Mouse (Mus musculus) layer of hippocampus, adult 18-20 months (tissue): ENCODE results near the gene Mlana. TPM values are rescaled to one million over a fixed set of nuclear protein-coding genes. Genes with fewer than 3 reads are reported as not detected.
A peak's percentile ranks its signal among the peaks of the same experiment; 100 is the strongest.

Experiments used
- DNase-seq, 2 experiments: peaks; one replicate each; pipeline ENCODE4 v3.0.0; 2022; ENCODE audit warnings: low spot score in 2 of 2
- long read RNA-seq: library from polyadenylated mRNA; stranded (forward); transcript quantifications from one replicate; pipeline ENCODE4 v2.0.0, GENCODE M21; 2021
- total RNA-seq, 2 experiments: library from RNA; stranded (reverse); gene quantifications; 2 replicates each; pipeline ENCODE4 v1.2.3; 2021

The Mlana gene
- total RNA-seq, result under 1 TPM in 1 of 2 experiments, not detected in 1; 0.63 TPM
- long read RNA-seq, result 0 reads

DNA sequence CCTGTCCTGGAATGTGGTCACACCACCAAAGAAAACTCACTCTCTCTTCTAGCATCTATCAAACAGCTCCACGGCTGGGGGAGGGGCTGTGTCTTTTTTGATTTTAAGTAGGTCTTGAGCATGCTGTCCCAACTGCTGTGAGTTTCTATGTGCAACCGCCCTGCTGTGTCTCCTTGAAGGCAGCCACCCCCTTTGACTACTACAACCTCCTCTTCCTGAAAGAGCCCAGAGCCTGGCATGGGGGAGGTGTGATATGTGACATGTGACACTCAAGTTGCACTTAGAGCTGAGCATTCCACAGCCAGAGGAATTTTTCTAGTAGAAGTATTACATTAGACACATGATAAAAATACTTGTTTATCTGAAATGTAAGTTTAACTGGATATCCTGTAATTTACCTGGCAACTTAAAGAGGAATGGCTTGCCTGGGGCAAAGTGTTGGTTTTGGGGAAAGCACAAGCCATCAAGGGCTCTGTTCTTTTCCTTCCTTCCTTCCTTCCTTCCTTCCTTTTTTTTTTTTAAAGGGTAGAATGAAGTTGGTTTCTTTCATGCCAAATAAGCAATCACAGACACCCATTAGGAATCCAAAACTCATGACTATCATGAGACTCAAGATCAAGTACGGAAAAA, at the start of gene Mlana:
TSS of gene Mlana (plus strand) at position 580 of the 630 bp plus-strand sequence.
- DNase-seq, result no peak

DNA sequence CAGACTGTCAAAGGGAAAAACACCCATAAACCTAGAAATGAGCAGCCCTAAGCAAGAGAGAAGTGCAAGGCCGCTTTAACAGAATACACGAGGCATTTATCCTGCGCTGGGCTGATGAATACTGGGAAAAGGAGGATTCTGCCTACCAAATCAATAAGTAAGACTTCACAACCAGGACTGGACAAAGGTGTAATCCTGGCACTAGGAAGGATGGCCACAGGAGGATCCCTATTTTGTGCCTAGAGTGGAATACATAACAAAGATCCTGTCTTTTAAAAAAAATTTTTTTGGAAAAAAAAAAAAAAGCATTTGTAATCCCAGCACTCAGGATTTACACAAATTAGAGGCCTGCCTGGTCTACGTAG, 49.1 kb upstream of the Mlana start:
- no peak for DNase-seq

DNA sequence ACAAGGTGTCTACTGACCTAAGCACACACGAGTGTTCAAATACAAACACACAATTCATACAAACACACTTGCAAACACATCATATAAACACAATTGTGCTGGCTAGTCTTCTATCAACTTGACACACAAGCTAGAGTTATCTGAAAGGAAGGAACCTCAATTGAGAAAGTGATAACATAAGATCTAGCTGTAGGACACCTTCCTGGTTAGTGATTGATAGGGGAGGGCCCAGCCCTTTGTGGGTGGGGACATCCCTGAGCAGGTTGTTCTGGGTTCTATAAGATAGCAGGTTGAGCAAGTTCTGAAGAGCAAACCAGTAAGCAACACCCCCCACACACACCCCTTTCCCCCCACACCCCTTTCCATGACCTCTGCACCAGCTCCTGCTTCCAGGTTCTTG, 47.9 kb upstream of the Mlana start:
- no peak for DNase-seq

DNA sequence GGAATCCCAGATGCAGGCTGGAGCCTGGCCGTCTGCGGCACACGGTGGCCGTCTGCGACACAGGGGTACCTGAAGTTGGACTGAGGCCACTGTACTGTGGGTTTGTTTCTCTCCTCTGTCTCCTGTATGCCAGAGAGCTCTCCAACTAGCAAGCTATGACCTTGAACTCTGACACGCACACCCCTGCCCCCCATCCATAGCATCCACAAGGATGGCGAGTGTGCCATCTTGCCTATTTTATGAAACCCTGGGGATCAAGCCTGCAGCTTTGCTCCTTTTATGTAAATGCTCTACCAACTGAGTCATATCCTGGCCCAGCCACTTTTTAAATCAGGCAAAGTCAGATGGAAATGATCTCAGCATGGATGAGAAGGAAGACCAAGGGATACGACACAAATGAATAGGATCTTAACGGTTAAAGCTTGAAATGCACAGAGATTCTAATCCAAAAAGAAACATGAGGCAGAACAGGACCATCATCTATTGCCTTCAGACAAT, 43.8 kb upstream of the Mlana start:
- no peak for DNase-seq

DNA sequence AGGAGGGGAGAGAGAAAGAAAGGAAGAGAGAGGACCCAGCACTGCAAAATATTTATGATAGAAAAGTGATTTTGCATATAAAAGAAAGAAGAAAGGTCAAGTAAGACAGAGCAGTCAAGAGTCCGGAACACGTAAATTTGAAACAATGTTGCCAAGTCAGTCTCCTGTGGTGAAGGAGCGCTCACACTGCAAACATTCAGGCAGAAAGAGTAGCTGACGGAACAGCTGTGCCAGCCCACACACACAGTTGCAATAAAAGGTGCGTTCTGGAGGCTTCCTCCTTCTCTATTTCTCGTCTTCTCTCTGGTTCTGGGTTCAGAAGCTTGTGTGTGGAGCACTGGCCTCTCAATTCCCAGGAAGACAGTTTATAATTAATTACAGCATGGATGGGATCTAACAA, 42.5 kb upstream of the Mlana start:
- no peak for DNase-seq

DNA sequence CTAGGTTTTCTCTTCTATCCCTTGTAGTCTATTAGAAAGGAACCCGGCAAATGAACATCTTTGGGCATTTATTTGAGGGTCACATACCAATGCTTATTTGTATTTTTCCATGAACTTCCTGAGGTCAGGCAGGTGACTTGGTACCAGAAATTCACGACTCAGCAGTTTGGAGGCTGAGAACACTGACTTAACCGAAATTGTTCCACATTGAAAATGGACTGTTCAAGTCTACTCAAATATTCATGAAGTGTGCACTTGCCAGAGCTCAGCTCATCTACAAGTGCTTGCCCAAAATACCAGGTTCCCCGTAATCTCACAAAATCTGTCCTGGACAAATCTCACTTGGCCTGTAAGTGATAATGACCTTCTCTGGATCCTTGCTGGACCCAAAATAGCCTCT, 41.6 kb upstream of the Mlana start:
- no peak for DNase-seq

DNA sequence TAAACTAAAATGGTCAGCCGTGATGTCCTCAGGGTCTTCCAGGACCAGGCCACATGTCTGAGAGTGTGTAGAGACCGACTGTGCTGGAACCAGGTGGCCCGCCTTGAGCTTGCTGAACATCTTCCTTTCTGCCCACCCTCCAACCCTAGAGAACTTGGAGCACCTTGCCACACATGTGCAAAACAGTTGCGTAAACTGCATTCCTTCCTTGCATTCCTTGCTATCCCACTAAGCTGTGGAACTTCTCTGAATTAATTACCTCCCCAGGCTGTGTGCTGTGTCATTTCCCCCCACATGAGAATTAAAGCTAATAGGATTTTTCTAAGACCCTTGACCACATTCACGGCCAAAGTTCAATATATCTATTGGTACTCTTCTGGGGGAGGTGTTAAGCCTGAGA, 41.0 kb upstream of the Mlana start:
- DNase-seq, result no peak

DNA sequence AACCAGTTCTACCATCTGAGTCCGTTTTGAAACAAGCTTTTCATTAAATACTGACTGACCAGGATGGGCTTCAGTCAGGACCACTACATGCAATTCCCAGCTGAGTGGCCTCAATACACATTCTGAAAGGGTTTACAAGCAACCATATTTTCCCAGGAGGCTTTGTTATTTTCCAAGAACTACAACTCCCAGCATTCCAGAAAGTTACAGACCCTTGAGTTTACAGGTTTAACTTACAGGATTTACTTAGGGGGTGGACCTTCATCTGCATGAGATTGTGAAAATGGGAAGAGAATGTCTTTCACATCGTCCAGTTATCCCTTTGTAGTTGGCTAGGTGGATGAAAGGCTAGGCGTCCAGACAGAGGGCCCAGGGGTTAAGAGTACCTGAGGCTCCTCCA, 40.6 kb upstream of the Mlana start:
- no peak for DNase-seq

DNA sequence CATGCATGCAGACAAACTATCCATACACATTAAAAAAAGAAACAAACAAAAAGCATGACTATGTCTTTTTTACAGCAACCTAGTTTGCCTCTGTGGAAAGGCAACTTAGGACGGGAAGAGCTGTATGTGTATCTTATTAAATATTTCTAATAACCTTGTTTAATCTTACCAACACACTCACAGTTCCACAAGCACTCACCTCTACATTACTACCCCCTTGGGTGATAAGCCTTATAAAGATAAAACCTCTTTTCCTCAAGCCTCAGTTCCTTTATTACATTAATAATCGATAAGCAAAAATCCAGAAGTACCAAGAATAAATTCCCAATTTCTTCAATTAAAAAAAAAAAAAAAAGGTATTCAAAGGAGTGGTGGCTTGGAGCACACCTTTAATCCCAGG, 40.1 kb upstream of the Mlana start:
- DNase-seq, result no peak

DNA sequence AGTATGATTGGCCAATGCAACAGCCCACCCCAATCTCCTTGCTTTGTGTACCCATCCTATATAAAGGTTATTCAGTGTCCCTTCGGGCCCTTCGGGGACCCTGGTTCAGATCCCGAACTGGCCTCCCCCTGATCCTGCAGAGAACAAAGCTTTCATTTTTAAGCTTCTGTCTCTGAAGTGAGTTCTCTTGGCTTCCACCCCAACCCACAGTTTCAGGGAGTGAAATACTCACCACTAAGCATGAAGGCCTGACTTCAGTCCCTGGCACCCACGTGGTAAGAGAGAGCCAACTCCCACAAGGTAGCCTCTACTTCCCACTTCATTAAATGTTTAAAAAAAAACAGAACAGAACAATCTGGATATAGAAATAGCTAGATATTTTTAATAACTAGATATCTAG, 38.8 kb upstream of the Mlana start:
- no peak for DNase-seq

DNA sequence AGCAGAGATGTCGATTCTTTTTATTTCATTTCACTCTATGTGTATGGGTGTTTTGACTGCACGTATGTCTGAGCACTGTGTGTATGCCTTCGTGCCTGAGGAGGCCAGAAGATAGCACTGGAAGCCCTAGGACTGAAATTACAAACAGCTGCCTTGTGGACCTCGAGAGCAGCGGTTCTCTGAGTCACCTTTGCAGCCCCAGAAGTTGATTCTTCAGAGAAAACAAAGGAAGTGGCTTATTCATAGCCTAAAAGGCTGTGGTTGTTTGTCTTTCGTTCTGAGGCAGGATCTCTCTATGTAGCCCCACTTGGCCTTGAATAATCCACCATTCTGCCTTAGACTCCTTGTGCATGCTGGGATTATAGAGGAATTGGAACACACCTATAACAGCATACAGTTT, 37.9 kb upstream of the Mlana start:
- no peak for DNase-seq

DNA sequence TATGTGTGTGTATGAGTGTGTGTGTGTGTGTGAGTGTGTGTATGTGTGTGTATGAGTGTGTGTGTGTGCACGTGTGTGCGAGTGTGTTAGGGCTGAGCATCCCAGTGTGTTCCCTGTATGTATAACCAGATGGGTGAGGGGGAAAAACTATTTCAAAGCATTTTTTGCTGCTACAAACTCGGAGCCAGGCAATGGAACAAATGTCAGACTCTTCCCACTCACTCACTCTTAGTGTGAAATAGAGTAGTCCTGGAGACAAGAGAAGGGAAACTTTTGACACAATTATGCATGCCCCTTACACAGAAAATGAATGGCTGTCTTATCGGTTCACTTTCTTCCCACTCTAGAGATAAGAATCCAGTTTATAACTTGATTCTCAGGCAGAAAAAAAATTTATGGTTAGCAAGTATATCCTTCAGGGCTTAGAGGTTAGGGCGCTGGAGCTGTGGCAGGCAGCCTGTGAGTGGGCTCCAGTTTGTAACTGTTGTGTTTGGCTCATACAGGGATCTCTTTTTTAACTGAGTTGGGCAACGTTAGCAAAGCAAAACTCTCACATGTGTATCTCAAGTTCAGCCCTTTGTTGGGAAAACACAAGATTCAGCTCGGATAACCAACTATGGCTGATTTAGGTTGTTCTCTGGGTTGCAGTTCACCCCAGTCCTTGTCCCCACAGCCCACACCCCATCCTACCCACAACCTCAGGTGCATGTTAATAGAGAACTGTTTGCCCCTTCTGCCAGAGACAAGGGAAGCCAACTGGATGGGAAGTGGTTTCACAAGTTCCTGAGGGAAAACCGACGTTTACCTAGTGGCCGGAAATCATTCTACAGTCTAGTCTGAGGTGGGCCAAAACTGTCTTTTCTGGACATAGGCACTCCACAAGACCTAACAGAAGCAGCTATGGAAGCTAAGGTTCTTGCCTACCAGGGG, 36.5 kb upstream of the Mlana start:
- peak; percentile 22 to 62 for DNase-seq

DNA sequence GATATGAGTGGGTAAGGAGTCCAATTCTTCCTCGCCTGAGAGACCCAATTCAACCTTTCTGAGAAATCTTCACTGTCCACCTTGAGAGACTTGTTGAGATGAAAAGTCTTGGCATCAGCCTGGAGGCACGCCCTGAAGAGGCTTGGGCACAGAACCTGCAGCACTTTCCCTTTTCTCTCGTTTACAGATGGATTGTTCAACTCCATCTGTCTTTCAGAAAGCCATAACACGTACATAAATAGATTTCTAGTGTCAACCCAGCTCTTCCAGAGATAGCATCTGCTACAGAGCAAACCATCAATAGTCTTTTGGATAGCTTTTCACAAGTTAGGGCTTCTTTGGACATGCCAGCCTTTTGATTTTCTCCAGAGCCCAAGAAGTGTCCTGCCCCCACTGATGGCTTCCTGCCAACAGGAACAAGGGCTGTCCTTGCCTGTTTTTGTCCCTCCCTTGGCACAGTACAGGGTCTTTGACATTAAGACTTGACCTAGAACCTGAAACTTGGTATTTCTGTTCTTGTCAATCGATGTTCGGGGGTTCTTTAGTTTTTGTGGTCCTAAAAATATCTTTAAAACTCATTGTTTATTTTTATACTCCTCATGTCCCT, 35.5 kb upstream of the Mlana start:
- peak in 1 of 2 experiments; percentile 69 for DNase-seq

DNA sequence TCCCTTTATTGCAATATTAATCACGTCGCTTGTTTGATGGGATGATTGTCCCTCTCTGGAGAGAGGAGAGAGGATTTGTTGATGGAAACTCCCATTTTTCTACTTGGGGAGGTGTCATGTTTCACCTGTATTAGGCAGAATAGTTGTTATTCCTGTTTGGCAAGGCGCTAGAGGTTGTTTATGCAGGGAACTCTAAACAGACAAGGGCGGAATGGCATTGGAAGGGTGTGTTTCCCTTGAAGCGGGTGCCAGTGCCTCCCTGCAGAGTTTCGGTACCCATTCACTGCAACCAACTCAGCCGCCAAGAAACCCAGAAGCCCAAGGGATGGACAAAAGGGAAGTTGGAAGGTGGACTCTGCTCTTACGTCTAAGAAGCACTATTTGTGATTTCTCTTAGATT, 33.8 kb upstream of the Mlana start:
- no peak for DNase-seq

DNA sequence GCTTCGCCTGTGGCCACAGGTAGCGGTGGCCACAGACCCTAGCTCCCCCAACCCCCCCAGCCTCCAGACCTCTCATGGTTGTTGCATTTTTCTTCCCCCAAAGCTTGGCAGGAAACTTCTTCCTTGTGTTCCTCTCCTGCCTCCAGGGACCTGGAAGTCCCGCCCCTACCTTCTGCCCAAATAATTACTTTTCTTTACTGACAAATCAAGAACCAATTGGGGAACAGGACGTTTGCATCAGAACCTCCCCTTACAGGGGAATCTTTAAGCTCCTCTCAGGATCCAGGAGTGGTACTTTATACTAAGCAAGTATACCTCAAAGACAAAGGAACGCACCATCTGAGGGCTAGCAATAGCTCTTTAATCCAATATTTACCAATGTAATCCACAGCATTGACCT, 32.7 kb upstream of the Mlana start:
- DNase-seq, result no peak

DNA sequence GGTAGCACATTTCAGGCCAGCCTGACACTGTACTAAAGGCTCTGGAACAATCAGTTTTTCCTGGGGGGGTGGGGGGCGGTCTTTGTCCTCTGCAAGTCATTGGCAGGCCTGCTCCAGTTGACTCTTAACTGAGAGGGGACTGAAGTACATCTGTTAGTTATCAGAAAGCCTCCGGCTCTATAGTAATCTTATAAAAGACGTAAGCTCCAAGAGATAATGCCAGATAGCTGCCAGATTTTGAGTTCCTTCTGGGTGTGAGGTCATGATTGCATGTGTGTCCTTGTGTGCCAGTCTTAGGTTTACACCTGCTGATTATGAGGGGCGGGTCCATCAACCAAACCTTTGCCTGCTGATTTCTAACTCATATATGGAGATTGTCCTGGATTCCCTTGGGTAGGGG, 31.5 kb upstream of the Mlana start:
- DNase-seq, result no peak

DNA sequence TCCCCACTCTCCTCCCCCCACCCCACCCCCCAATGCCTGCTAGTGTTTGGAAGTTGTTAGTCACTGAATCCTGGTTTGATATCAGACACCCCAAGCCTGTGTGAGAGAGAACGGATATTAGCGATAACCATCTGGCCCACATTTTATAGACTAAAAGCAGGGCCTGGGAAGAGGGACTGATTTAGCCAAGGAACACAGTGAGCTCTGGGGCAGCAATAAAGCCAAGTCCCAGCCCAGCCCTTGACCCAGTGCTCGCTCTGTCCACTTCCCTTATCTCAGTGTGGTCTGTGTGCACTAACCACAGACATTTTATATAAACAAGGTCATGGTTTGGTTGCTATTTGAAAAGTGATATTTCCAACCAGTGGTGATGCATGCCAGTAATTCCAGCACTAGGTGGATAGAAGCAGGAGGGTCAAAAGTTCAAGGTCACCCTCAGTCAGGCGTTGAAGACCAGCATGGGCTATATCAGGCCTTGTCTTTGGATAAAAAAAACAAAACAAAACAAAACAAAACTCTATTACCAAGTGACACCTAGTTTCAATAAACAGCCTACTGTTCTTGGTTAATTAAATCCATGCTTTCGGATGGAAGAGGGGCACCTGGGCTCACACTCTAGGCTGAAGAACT, 30.5 kb upstream of the Mlana start:
- no peak for DNase-seq

DNA sequence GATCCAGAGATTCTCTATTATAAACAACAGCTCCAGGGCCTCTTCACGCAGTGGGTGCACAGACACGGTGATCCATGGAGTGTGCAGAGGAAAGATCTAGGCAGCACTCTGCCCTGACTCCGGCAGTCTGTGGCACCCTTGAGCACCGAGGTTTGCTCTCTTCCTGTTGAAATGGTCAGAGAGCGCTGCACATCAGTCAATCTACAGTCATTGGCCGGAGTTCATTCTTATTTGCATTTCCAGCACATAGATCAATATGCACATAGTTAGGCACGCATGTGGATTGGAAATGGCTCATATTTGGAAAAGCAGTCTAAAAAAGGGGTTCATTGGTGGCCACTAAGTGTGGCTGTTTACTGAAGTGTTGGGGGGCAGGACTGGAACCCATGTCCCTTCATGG, 29.5 kb upstream of the Mlana start:
- no peak for DNase-seq

DNA sequence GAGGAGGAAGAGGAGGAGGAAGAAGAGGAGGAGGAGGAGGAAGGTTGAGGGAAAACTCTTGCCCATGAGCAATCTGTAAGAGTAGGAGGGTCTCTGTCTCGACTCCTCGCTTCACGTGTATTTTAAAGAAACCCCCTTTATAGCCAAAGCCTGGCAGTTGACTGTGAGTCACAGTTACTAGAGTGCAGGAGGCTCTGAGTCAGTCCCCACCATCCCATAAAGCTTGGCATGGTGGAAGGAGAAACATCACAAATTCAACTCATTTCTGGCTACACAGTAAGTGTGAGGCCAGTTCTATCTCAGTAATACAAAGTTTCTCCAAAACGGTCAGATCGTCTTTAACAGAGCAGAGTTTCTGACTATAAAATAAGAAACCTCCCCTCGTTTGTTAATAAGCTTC, 27.4 kb upstream of the Mlana start:
- no peak for DNase-seq

DNA sequence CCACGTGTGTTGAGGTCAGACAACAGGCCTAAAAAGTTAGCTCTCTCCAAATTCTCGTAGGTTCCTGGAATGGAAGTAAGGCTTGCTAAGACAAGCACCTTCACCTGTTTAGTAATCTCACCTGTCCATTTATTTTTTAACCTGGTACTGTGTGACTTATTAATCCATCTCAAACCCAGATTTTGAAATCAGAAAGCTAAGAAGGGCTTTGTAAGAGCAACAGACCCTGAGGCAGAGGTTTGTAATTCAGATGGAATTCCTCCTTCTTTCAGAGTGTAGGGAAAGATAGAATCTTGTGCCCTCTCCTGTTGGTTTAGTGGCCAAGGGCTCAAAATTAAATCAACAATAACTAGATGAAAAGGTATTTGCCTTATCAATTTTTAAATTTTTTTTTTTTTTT, 26.5 kb upstream of the Mlana start:
- no peak for DNase-seq

DNA sequence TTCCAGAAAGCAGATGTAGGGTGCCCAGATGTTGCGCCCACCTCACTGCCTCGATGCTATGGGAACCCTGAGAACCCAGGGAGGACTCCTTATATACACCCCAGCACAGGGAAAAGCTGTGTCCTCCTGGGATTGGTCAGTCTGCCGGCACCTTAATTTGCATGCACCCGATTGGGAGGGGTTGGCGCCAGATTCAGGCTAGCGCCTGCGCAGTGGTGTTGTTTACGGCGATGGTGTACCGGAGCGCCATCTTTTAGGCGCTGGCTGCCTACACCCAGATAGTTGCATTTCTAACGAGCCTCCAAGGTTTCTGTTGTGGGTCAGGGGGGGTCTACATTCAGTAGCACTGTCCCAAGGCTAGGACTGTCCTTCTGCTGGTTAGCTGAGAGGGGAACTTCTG, 25.0 kb upstream of the Mlana start:
- DNase-seq, result no peak

DNA sequence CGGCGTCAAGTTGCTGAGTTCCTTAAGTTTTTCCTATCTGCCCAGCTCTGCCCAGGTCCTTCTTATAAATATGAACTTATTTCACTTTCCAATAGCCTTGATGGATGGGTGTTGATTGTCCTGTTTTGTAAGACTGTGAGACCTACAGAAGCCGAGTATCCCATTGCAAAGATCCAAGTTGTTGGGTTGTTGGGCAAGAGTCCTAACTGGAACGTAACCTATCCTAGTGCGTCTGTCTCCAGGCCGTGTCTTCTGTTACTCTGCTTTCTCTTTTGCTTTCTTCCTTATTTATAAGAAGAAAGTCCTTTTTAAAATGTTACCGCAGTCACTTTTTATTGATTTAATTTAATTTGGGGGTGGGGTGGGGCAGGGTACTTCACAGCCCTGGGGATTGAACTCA, 22.7 kb upstream of the Mlana start:
- no peak for DNase-seq
